Mouse (Mus musculus) liver, embryonic 18 days (tissue): ENCODE data around the gene Slc7a1. TPM values are rescaled to one million over a fixed set of nuclear protein-coding genes. Genes with fewer than 3 reads are reported as not detected.

ENCODE experiments used
- polyA plus RNA-seq: library from polyadenylated mRNA; depleted of rRNA; stranded (reverse); fragments of >200 nt; gene quantifications from 2 replicates; pipeline ENCODE4 v1.2.3, GENCODE M21; 2012; rRNA removed

Slc7a1 gene
- polyA plus RNA-seq = 2.0 and 2.2 TPM in 2 replicates

DNA sequence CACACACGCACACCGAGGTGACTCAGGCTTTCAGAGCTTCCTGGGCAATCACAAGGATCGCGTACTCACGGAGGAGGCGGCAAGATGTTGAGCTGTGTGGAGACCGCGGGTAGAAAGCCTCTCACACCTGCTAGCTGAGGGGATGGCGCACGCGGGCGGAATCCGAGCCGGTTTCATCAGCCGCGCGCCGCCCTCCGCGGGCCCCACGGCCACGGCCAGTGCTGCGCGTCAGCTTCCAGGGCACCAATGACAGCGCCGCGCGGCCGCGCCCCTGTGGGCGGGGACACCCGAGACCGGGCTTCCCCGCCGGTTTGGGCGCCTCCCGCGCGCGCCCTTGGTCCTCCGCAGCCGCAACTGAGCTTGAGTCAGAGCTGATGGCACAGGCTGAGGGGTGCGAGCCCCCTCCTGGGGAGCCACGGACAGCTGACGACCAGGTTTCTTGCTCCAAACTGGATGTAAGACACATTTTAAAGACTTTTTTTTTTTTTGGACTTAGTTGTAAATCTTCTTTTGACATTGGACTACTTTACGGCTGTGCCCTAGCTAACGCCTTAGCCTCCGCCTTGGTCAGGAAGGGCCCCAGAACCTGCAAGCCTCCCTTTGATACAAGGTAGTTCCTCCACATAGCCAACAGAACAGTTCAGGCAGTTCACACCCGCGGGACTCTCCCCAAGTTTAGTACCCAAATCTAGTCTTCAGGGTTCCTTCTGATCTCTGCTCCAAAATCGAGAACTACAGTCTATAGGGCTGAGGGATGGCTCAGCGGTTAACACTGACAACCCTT is at the start of gene Slc7a1:
TSS of gene Slc7a1 (minus strand) at position 245 of the 784 bp plus-strand sequence.

Other genes starting within 250 kb of the Slc7a1 start
- gene Ubl3, start 152.9 kb upstream of the Slc7a1 start, polyA plus RNA-seq = 15.5 and 15.8 TPM in 2 replicates